Mouse (Mus musculus) frontal cortex, adult 2 months (tissue): ENCODE measurements around the gene Gp9. TPM values are rescaled to one million over a fixed set of nuclear protein-coding genes. Genes with fewer than 3 reads are reported as not detected.
A peak's percentile ranks its signal among the peaks of the same experiment; 100 is the strongest.
"Not testable (repeated sequence)": the region's sequence is repeated elsewhere in the genome, so short reads cannot be mapped to it uniquely, and the experiment has no call there.

ENCODE experiments used
- DNase-seq, 2 experiments: peaks; one replicate each; pipeline ENCODE4 v3.0.0; 2022; ENCODE audit warnings: low spot score in 1 of 2; ENCODE audit errors: extremely low spot score in 1 of 2
- polyA plus RNA-seq: library from polyadenylated mRNA; depleted of rRNA; stranded (reverse); fragments of >200 nt; gene quantifications from 2 replicates; pipeline ENCODE4 v1.2.3, GENCODE M21; 2012

Gene Gp9
- polyA plus RNA-seq, 1 experiment: 1.9 TPM

- DNase-seq: no peak
Observed at GRCm38 (mm10) chr6:87748531-87748930, 29.3 kb upstream of the Gp9 start.

- no peak for DNase-seq
Observed at GRCm38 (mm10) chr6:87750184-87750910, 27.5 kb upstream of the Gp9 start.

GRCm38 (mm10) chr6:87751574-87751973 is 26.3 kb upstream of the Gp9 start:
- DNase-seq: no peak

- no peak for DNase-seq
Observed at GRCm38 (mm10) chr6:87755196-87755595, 22.7 kb upstream of the Gp9 start.

- DNase-seq: no peak
Observed at GRCm38 (mm10) chr6:87756896-87757295, 21.0 kb upstream of the Gp9 start.

GRCm38 (mm10) chr6:87759404-87759803 is 18.5 kb upstream of the Gp9 start:
- DNase-seq: no peak

- DNase-seq: no peak
Observed at GRCm38 (mm10) chr6:87759850-87760249, 18.0 kb upstream of the Gp9 start.

GRCm38 (mm10) chr6:87762161-87762560 is 15.7 kb upstream of the Gp9 start:
- DNase-seq: no peak

- peak in 1 of 2 experiments; percentile 43 for DNase-seq
Observed at GRCm38 (mm10) chr6:87763376-87764280, 14.2 kb upstream of the Gp9 start.

GRCm38 (mm10) chr6:87764296-87764695 is 13.6 kb upstream of the Gp9 start:
- not testable (repeated sequence) for DNase-seq

- no peak for DNase-seq
Observed at GRCm38 (mm10) chr6:87770626-87771025, 7.2 kb upstream of the Gp9 start.

GRCm38 (mm10) chr6:87774466-87774865 is 3.4 kb upstream of the Gp9 start:
- DNase-seq: no peak

GRCm38 (mm10) chr6:87774909-87775308 is 3.0 kb upstream of the Gp9 start:
- DNase-seq: no peak

GRCm38 (mm10) chr6:87775588-87776245 is 2.2 kb upstream of the Gp9 start:
- no peak for DNase-seq

GRCm38 (mm10) chr6:87776663-87777062 is 1.2 kb upstream of the Gp9 start:
- no peak for DNase-seq

GRCm38 (mm10) chr6:87778294-87779173 is 662 bp downstream of the Gp9 start:
- no peak for DNase-seq

- no peak for DNase-seq
Observed at GRCm38 (mm10) chr6:87779174-87780165, 1.6 kb downstream of the Gp9 start.

- DNase-seq: no peak
Observed at GRCm38 (mm10) chr6:87780546-87781301, 2.9 kb downstream of the Gp9 start.
